Mouse (Mus musculus) lung, embryonic 14.5 days (tissue): ENCODE data around the gene Popdc3. TPM values are rescaled to one million over a fixed set of nuclear protein-coding genes. Genes with fewer than 3 reads are reported as not detected.
"Not testable (repeated sequence)": the region's sequence is repeated elsewhere in the genome, so short reads cannot be mapped to it uniquely, and the experiment has no call there.

Experiments used
- ATAC-seq: fragments of 200-750 bp; cut with Nextera tagmentation; 2 replicates; pipeline ENCODE4 v1.8.0; 2017; ENCODE audit warnings: mild to moderate bottlenecking, moderate TSS enrichment, moderate library complexity; ENCODE audit not compliant: insufficient read depth
- DNase-seq: peaks from one replicate; pipeline ENCODE4 v3.0.0-alpha.2; 2015
- H3K27ac ChIP-seq: fragments of 300-500 bp; sonication (generic); 2 replicates; pipeline ENCODE4 v1.5.1; 2014; ENCODE audit warnings: low read depth, mild to moderate bottlenecking, moderate library complexity
- H3K27me3 ChIP-seq: fragments of 300-500 bp; sonication (generic); 2 replicates; pipeline ENCODE4 v1.6.1; 2014; ENCODE audit warnings: low read length, control low read depth; ENCODE audit not compliant: insufficient read depth
- H3K36me3 ChIP-seq: fragments of 300-500 bp; sonication (generic); 2 replicates; pipeline ENCODE4 v1.6.1; 2014; ENCODE audit warnings: control low read depth; ENCODE audit not compliant: insufficient read depth
- H3K4me1 ChIP-seq: fragments of 300-500 bp; sonication (generic); 2 replicates; pipeline ENCODE4 v1.6.1; 2014; ENCODE audit warnings: antibody characterized with exemption, control low read depth; ENCODE audit not compliant: insufficient read depth
- H3K4me2 ChIP-seq: fragments of 300-500 bp; sonication (generic); 2 replicates; pipeline ENCODE4 v1.6.1; 2014; ENCODE audit warnings: mild to moderate bottlenecking
- H3K4me3 ChIP-seq: fragments of 300-500 bp; sonication (generic); 2 replicates; pipeline ENCODE4 v1.5.1; 2014; ENCODE audit warnings: low read depth, low read length
- H3K9ac ChIP-seq: fragments of 300-500 bp; sonication (generic); 2 replicates; pipeline ENCODE4 v1.6.1; 2014
- H3K9me3 ChIP-seq: fragments of 300-500 bp; sonication (generic); 2 replicates; pipeline ENCODE4 v1.6.1; 2016; ENCODE audit warnings: low read depth, low read length, control low read depth
- CTCF ChIP-seq: IDR thresholded peaks from 2 replicates; pipeline ENCODE4 v1.5.1; 2016; ENCODE audit warnings: antibody characterized with exemption, low read depth
- WGBS: fragments of 180-500 bp; shearing (Covaris S2); extraction: QIAGEN DNeasy Blood & Tissue Kit; methylation state at CpG from one replicate; pipeline ENCODE4 v1.1.7; 2014; 5-methylcytosine and 5-hydroxymethylcytosine counted together
- polyA plus RNA-seq: library from polyadenylated mRNA; unstranded; fragments of >200 nt; fragmentation: Nextera tagmentation; extraction: Ambion mirVana; gene quantifications from 2 replicates; pipeline ENCODE4 v1.2.1, GENCODE M21; 2014

Popdc3 gene
- polyA plus RNA-seq, 1 experiment from 2014 or later, result 0.45 TPM

GRCm38 (mm10) chr10:45262126-45262525 lies 84.2 kb downstream of the Popdc3 start:
- no peaks in the 10 kb centered on the region for H3K4me1 ChIP-seq

GRCm38 (mm10) chr10:45276499-45276898 lies 98.6 kb downstream of the Popdc3 start:
- DNase-seq (no peak), ATAC-seq (no peak)
- Histone ChIP-seq H3K4me3 (no peak overlapping the region), H3K27ac (no peak overlapping the region), H3K4me1 (no peaks in the 10 kb centered on the region), H3K4me2 (no peak overlapping the region), H3K9me3 (no peaks in the 10 kb centered on the region), H3K9ac (no peak overlapping the region), H3K36me3 (no peaks in the 10 kb centered on the region), H3K27me3 (no peaks in the 10 kb centered on the region)
- TF ChIP-seq CTCF, result no peak
- WGBS, result 37% methylated on average over 3 of the region's 3 CpGs

More at GRCm38 (mm10) chr10:45262126-45262525, 84.2 kb downstream of the Popdc3 start:
- 78% methylated on average over 3 of the region's 3 CpGs for WGBS
- no peaks in the 10 kb centered on the region for H3K9me3 ChIP-seq
- H3K4me2 ChIP-seq, result no peak overlapping the region
- H3K9ac ChIP-seq, result no peak overlapping the region
- no peak overlapping the region for H3K27ac ChIP-seq
- TF ChIP-seq CTCF, result no peak
- no peaks in the 10 kb centered on the region for H3K27me3 ChIP-seq
- no peak for ATAC-seq
- no peak for DNase-seq
- H3K36me3 ChIP-seq, result no peaks in the 10 kb centered on the region
- H3K4me3 ChIP-seq, result no peak overlapping the region

- TF ChIP-seq CTCF, result no peak
- ATAC-seq, result no peak
These were observed 99.1 kb downstream of the Popdc3 start for GRCm38 (mm10) chr10:45276995-45277394.

GRCm38 (mm10) chr10:45285651-45286050 lies 107.8 kb downstream of the Popdc3 start:
- no peak overlapping the region for H3K9ac ChIP-seq
- H3K27ac ChIP-seq, result no peak overlapping the region
- no peak for TF ChIP-seq CTCF
- no peaks in the 10 kb centered on the region for H3K4me1 ChIP-seq
- no peak overlapping the region for H3K4me2 ChIP-seq
- H3K4me3 ChIP-seq, result no peak overlapping the region
- H3K36me3 ChIP-seq, result no peaks in the 10 kb centered on the region
- WGBS, result 79% methylated on average over 5 of the region's 5 CpGs
- no peak for DNase-seq
- peaks cover 24% of the 10 kb centered on the region for H3K27me3 ChIP-seq
- no peak for ATAC-seq
- H3K9me3 ChIP-seq, result no peaks in the 10 kb centered on the region

More at GRCm38 (mm10) chr10:45276995-45277394, 99.1 kb downstream of the Popdc3 start:
- no peak for DNase-seq
- Histone ChIP-seq H3K9me3 (no peaks in the 10 kb centered on the region), H3K27ac (no peak overlapping the region), H3K27me3 (no peaks in the 10 kb centered on the region), H3K9ac (no peak overlapping the region), H3K4me3 (no peak overlapping the region), H3K36me3 (no peaks in the 10 kb centered on the region), H3K4me2 (no peak overlapping the region), H3K4me1 (no peaks in the 10 kb centered on the region)
- 77% methylated on average over 5 of the region's 5 CpGs for WGBS

- H3K4me3 ChIP-seq, result no peak overlapping the region
- H3K27ac ChIP-seq, result no peak overlapping the region
- TF ChIP-seq CTCF, result no peak
- H3K27me3 ChIP-seq, result peaks cover 26% of the 10 kb centered on the region
- H3K9ac ChIP-seq, result no peak overlapping the region
- H3K4me1 ChIP-seq, result no peaks in the 10 kb centered on the region
- ATAC-seq, result no peak
- no peak overlapping the region for H3K4me2 ChIP-seq
- no peak for DNase-seq
- no peaks in the 10 kb centered on the region for H3K9me3 ChIP-seq
- H3K36me3 ChIP-seq, result no peaks in the 10 kb centered on the region
- 39% methylated on average over 7 of the region's 7 CpGs for WGBS
These were observed 110.5 kb downstream of the Popdc3 start for GRCm38 (mm10) chr10:45288351-45288750.

GRCm38 (mm10) chr10:45289218-45290105 lies 111.6 kb downstream of the Popdc3 start:
- no peaks in the 10 kb centered on the region for H3K9me3 ChIP-seq
- ATAC-seq (peak; percentile 79), DNase-seq (peak; percentile 52)
- peak overlapping the region; percentile 54 for H3K4me3 ChIP-seq
- peak overlapping the region; percentile 58 for H3K9ac ChIP-seq
- no peaks in the 10 kb centered on the region for H3K4me1 ChIP-seq
- H3K27ac ChIP-seq, result no peak overlapping the region
- peaks cover 26% of the 10 kb centered on the region for H3K27me3 ChIP-seq
- H3K4me2 ChIP-seq, result peak overlapping the region; percentile 95
- no peaks in the 10 kb centered on the region for H3K36me3 ChIP-seq
- WGBS, result under 1% methylated on average over 71 of the region's 71 CpGs
- no peak for TF ChIP-seq CTCF

GRCm38 (mm10) chr10:45290618-45291017 lies 112.7 kb downstream of the Popdc3 start:
- 57% methylated on average over 5 of the region's 5 CpGs for WGBS
- no peak overlapping the region for H3K4me2 ChIP-seq
- no peaks in the 10 kb centered on the region for H3K4me1 ChIP-seq
- no peak for TF ChIP-seq CTCF
- no peaks in the 10 kb centered on the region for H3K9me3 ChIP-seq
- DNase-seq, result no peak
- no peak overlapping the region for H3K27ac ChIP-seq
- no peak overlapping the region for H3K4me3 ChIP-seq
- no peak overlapping the region for H3K9ac ChIP-seq
- no peak for ATAC-seq
- H3K27me3 ChIP-seq, result peaks cover 26% of the 10 kb centered on the region
- no peaks in the 10 kb centered on the region for H3K36me3 ChIP-seq

- not testable (repeated sequence) for H3K9me3 ChIP-seq, H3K9ac ChIP-seq, H3K4me3 ChIP-seq, H3K4me1 ChIP-seq, H3K36me3 ChIP-seq, H3K27ac ChIP-seq, H3K4me2 ChIP-seq
- peak; percentile 63 for ATAC-seq
- peaks cover 26% of the 10 kb centered on the region for H3K27me3 ChIP-seq
- peak; percentile 7 for DNase-seq
- WGBS, result 24% methylated on average over 4 of the region's 4 CpGs
These were observed 114.3 kb downstream of the Popdc3 start for GRCm38 (mm10) chr10:45292159-45292558.
